Mouse (Mus musculus) CH12.LX (cell line): ENCODE results near the gene Fam92b.

Experiments used
- CHD1 ChIP-seq: IDR thresholded peaks from 2 replicates; pipeline ENCODE4 v1.6.1; 2012; ENCODE audit warnings: low read depth, low read length, improper control_type of control experiment, inconsistent platforms
- CHD2 ChIP-seq: IDR thresholded peaks from 2 replicates; pipeline ENCODE4 v1.6.1; 2011; ENCODE audit warnings: low read length, improper control_type of control experiment
- CTCF ChIP-seq, 2 experiments: IDR thresholded peaks in 1 of 2; conservative IDR thresholded peaks in 1 of 2; 2 replicates each; pipeline ENCODE4 v1.5.1; 2011 to 2012; ENCODE audit warnings: low read depth in 2 of 2, low read length in 2 of 2, improper control_type of control experiment in 1 of 2, inconsistent platforms in 1 of 2, mild to moderate bottlenecking in 1 of 2, moderate library complexity in 1 of 2
- E2F4 ChIP-seq: IDR thresholded peaks from 2 replicates; pipeline ENCODE4 v1.6.1; 2011; ENCODE audit warnings: low read depth, low read length, improper control_type of control experiment; ENCODE audit not compliant: insufficient replicate concordance
- JUND ChIP-seq: conservative IDR thresholded peaks from 2 replicates; pipeline ENCODE4 v1.6.1; 2011; ENCODE audit warnings: low read depth, low read length, improper control_type of control experiment
- MYC ChIP-seq: IDR thresholded peaks from 2 replicates; pipeline ENCODE4 v1.6.1; 2011; ENCODE audit warnings: low read depth, mild to moderate bottlenecking, improper control_type of control experiment, low read length
- NELFE ChIP-seq: IDR thresholded peaks from 2 replicates; pipeline ENCODE4 v1.6.1; 2011; ENCODE audit warnings: low read depth, low read length, improper control_type of control experiment
- POLR2A ChIP-seq: IDR thresholded peaks from 2 replicates; pipeline ENCODE4 v1.6.1; 2011; ENCODE audit warnings: low read depth, mild to moderate bottlenecking, improper control_type of control experiment, low read length
- TCF12 ChIP-seq: IDR thresholded peaks from 2 replicates; pipeline ENCODE4 v1.6.1; 2014; ENCODE audit warnings: low read depth, mild to moderate bottlenecking, inconsistent platforms, low read length, improper control_type of control experiment
- ZC3H11A ChIP-seq: IDR thresholded peaks from 2 replicates; pipeline ENCODE4 v1.6.1; 2012; ENCODE audit warnings: low read depth, mild to moderate bottlenecking, inconsistent platforms, low read length, improper control_type of control experiment
- ZNF384 ChIP-seq: IDR thresholded peaks from 2 replicates; pipeline ENCODE4 v1.6.1; 2012; ENCODE audit warnings: low read depth, low read length, improper control_type of control experiment, inconsistent platforms

GRCm38 (mm10) chr8:120151151-120151550 is 26.1 kb downstream of the Fam92b start:
- TF ChIP-seq MYC = no peak
- no peak for TF ChIP-seq E2F4
- no peak for TF ChIP-seq NELFE
- TF ChIP-seq CHD1 = no peak
- TF ChIP-seq TCF12 = no peak
- TF ChIP-seq POLR2A = no peak
- no peak for TF ChIP-seq ZNF384
- TF ChIP-seq CHD2 = no peak
- no peak for TF ChIP-seq CTCF (conservative IDR thresholded peaks at IDR 0.05 in 1 of 2, IDR thresholded peaks at IDR 0.05 in 1 of 2; ENCODE audit: low read depth in 2 of 2, low read length in 2 of 2)
- no peak for TF ChIP-seq JUND
- no peak for TF ChIP-seq ZC3H11A
